Mouse (Mus musculus) stomach, postnatal 0 days (tissue): ENCODE data around the gene Nemf.

Experiments
- CTCF ChIP-seq: IDR thresholded peaks from 2 replicates; pipeline ENCODE4 v1.5.1; 2016; ENCODE audit warnings: antibody characterized with exemption, low read depth, mild to moderate bottlenecking, moderate library complexity
- EP300 ChIP-seq: optimal IDR thresholded peaks from 2 replicates; pipeline ENCODE3; 2016; ENCODE audit warnings: antibody characterized with exemption

DNA sequence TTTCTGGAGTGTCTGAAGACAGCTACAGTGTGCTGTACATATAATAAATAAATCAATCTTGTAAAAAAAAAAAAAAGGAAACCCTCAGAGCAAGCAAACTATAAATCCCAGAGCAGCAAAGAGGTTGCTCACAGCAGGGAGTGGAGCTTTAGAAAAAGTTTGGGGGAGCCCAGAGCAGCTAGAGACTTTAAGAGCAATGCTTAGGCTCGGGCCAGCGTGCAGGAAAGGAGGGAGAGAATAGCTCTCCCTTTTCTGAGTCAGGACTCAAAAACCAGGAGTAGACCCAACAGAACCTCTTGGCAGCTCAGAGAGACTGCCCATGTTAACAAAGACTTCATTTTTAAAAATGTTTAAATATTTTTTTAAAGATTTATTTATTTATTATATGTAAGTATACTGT is 88.0 kb downstream of the Nemf start:
- TF ChIP-seq EP300 (no peak), CTCF (no peak)
